Mouse (Mus musculus) CH12.LX (cell line): ENCODE data around the gene Olfr56.

ENCODE experiments used
- CTCF ChIP-seq, 2 experiments: IDR thresholded peaks in 1 of 2; conservative IDR thresholded peaks in 1 of 2; 2 replicates each; pipeline ENCODE4 v1.5.1; 2011 to 2012; ENCODE audit warnings: low read depth in 2 of 2, low read length in 2 of 2, improper control_type of control experiment in 1 of 2, inconsistent platforms in 1 of 2, mild to moderate bottlenecking in 1 of 2, moderate library complexity in 1 of 2
- EP300 ChIP-seq: IDR thresholded peaks from 2 replicates; pipeline ENCODE4 v1.6.1; 2011; ENCODE audit warnings: low read length, improper control_type of control experiment
- GABPA ChIP-seq: IDR thresholded peaks from 2 replicates; pipeline ENCODE4 v1.6.1; 2012; ENCODE audit warnings: low read depth, low read length, improper control_type of control experiment, inconsistent platforms; ENCODE audit not compliant: insufficient replicate concordance
- MYC ChIP-seq: IDR thresholded peaks from 2 replicates; pipeline ENCODE4 v1.6.1; 2011; ENCODE audit warnings: low read depth, mild to moderate bottlenecking, improper control_type of control experiment, low read length
- POLR2A ChIP-seq: IDR thresholded peaks from 2 replicates; pipeline ENCODE4 v1.6.1; 2011; ENCODE audit warnings: low read depth, mild to moderate bottlenecking, improper control_type of control experiment, low read length
- SMC3 ChIP-seq: IDR thresholded peaks from 2 replicates; pipeline ENCODE4 v1.6.1; 2011; ENCODE audit warnings: low read depth, low read length, improper control_type of control experiment
- USF2 ChIP-seq: conservative IDR thresholded peaks from 2 replicates; pipeline ENCODE4 v1.6.1; 2011; ENCODE audit warnings: low read depth, low read length, improper control_type of control experiment
- ZC3H11A ChIP-seq: IDR thresholded peaks from 2 replicates; pipeline ENCODE4 v1.6.1; 2012; ENCODE audit warnings: low read depth, mild to moderate bottlenecking, inconsistent platforms, low read length, improper control_type of control experiment

GRCm38 (mm10) chr11:49112624-49113219, 134.0 kb downstream of the Olfr56 start:
- TF ChIP-seq CTCF (conservative IDR thresholded peaks at IDR 0.05 in 1 of 2, IDR thresholded peaks at IDR 0.05 in 1 of 2; ENCODE audit: low read depth in 2 of 2, low read length in 2 of 2) (no peak), MYC (no peak), GABPA (no peak), USF2 (no peak), SMC3 (no peak), EP300 (no peak), ZC3H11A (no peak), POLR2A (no peak)
